Mouse (Mus musculus): Measurements from ENCODE around the gene Thnsl2.

GRCm38 (mm10) chr6:71190501-71190900 is 46.3 kb upstream of the Thnsl2 start:
- no peak for TF ChIP-seq CTCF (IDR thresholded peaks at IDR 0.05; ENCODE audit: low read depth, low read length)
- no peak for TF ChIP-seq GATA1 (IDR thresholded peaks at IDR 0.05; ENCODE audit: borderline replicate concordance, low read length)
- no peak for TF ChIP-seq TAL1 (conservative IDR thresholded peaks at IDR 0.05; ENCODE audit: low read depth, low read length)
- no peak for TF ChIP-seq POLR2AphosphoS5 (IDR thresholded peaks at IDR 0.05; ENCODE audit: insufficient replicate concordance, low read depth, low read length)
- no peak for TF ChIP-seq GATA2 (IDR thresholded peaks at IDR 0.05; ENCODE audit: borderline replicate concordance, low read depth, low read length)
